Mouse (Mus musculus) adrenal gland, adult 2 months (tissue): Measurements from ENCODE around the gene Cldn19. TPM values are rescaled to one million over a fixed set of nuclear protein-coding genes. Genes with fewer than 3 reads are reported as not detected.

ENCODE experiments used
- DNase-seq: peaks from one replicate; pipeline ENCODE4 v3.0.0; 2021
- polyA plus RNA-seq: library from polyadenylated mRNA; depleted of rRNA; stranded (reverse); fragments of >200 nt; gene quantifications from 2 replicates; pipeline ENCODE4 v1.2.3, GENCODE M21; 2012; rRNA removed
- total RNA-seq, 2 experiments: library from RNA; stranded (reverse); gene quantifications; 2 replicates each; pipeline ENCODE4 v1.2.3; 2021

The Cldn19 gene
- total and polyA plus RNA-seq, 3 experiments: 0.06 to 0.24 TPM; not detected in 1

DNA sequence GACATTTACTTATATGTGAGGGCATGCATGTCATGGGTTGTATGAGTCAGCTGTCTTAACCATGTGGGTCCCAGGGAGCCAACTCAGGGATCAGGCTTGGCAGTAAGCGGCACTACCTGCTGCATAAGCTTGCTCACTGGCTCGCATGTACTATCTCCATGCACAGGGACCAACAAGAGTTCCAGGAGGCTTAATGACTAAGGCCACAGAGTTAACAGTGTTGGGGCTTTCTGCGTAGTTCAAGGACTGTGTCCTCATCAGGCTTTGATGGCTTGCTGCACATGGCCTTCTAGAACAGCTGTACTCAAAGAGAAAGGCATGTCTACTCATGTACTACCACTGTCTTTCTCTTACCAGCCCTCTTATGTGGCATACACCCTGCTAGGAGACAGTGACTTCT is 45.5 kb downstream of the Cldn19 start:
- DNase-seq: peak; percentile 50

DNA sequence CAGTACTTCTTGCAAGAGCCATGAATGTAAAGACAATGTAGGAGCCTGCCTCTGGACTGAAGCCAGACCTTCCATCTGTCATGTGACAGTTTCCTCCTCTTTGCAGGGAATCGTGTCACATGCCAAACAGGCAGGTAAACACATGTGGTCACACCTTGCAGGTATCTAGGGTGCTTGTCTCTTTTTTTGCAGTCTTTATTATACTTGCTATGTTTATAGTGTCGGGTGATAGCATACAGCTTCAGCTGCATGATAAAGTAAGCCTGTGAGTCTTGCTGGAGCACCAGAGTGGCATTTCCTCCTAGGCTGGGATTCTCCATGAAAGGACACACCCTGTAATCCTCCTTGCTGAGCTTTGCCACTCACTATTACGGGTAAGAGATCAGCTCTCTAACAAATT is 46.6 kb downstream of the Cldn19 start:
- DNase-seq: no peak

DNA sequence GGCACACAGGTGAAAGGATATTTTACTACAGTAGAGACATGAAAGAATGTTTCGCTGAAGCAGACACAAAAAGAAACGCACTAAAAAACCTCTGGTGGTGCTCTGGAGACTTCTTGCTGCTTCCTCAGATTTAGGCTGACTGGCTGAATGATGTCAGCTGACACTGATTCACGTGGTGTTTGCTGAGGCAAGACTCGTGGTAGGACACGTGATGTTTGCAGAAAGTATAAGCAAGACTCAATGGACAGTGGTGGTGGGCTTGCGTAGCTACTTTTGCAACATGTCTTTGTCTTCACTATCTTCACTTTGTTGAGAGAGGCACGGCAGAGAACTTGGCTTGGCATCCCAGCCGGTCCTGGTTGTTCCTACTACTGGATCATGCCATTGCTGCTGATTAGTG is 48.1 kb downstream of the Cldn19 start:
- peak; percentile 13 for DNase-seq

DNA sequence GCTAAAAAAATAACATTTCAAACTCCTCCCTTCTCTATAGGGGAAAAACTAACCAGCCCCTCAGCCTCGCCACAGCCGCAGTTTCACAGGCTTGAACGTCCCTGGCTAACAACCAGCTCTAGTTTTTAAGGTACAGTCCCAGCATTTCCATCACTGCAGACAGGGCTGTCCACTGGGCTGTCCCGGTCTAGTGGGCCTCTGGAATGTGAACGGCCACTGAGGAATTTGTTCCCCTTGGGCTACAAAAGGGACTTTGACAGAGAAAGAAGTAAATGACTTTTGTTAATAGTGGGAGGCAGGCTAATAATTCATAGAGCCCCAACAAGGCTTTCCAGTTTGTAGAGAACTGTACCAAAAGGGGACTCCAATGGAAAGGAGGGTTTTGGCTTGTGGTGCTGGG is 50.2 kb downstream of the Cldn19 start:
- no peak for DNase-seq

Other genes with a start within 250 kb of the Cldn19 start
- 10 to 100 TPM; 21.9 to 22.0 TPM for gene Slc2a1, start 146.7 kb upstream of the Cldn19 start, total RNA-seq
- gene Slc2a1, start 146.7 kb upstream of the Cldn19 start, polyA plus RNA-seq: 35.8 and 39.4 TPM in 2 replicates
- gene Zfp691, start 81.2 kb upstream of the Cldn19 start, total RNA-seq: 10 to 100 TPM; 12.0 to 16.1 TPM
- gene Zfp691, start 81.2 kb upstream of the Cldn19 start, polyA plus RNA-seq: 15.7 and 16.5 TPM in 2 replicates
- under 1 TPM; 0.07 to 0.32 TPM for gene Ermap, start 65.4 kb upstream of the Cldn19 start, total RNA-seq
- gene Ermap, start 65.4 kb upstream of the Cldn19 start, polyA plus RNA-seq: 0.10 and 0.25 TPM in 2 replicates
- 10 to 100 TPM; 16.8 to 19.8 TPM for gene Svbp, start 60.1 kb upstream of the Cldn19 start, total RNA-seq
- 21.5 and 27.7 TPM in 2 replicates for gene Svbp, start 60.1 kb upstream of the Cldn19 start, polyA plus RNA-seq
- not detected for gene Tmem269, start 37.2 kb upstream of the Cldn19 start, total RNA-seq
- gene Tmem269, start 37.2 kb upstream of the Cldn19 start, polyA plus RNA-seq: 0.18 and 0.31 TPM in 2 replicates
- gene AU022252, start 22.7 kb upstream of the Cldn19 start, total RNA-seq: 10 to 100 TPM; 22.4 to 26.4 TPM
- gene AU022252, start 22.7 kb upstream of the Cldn19 start, polyA plus RNA-seq: 4.6 and 6.0 TPM in 2 replicates
- 10 to 100 TPM; 23.2 to 27.5 TPM for gene P3h1, start 22.5 kb upstream of the Cldn19 start, total RNA-seq
- 53.2 and 76.6 TPM in 2 replicates for gene P3h1, start 22.5 kb upstream of the Cldn19 start, polyA plus RNA-seq
- 100 to 1,000 TPM; 692 to 835 TPM for gene Ybx1, start 39.2 kb downstream of the Cldn19 start, total RNA-seq
- gene Ybx1, start 39.2 kb downstream of the Cldn19 start, polyA plus RNA-seq: 323 and 336 TPM in 2 replicates
- gene Ppih, start 65.1 kb downstream of the Cldn19 start, total RNA-seq: 10 to 100 TPM; 15.9 to 23.7 TPM
- gene Ppih, start 65.1 kb downstream of the Cldn19 start, polyA plus RNA-seq: 1.8 and 1.9 TPM in 2 replicates
- 10 to 100 TPM in 1 of 2 experiments, 1 to 10 TPM in 1; 7.2 to 23.9 TPM for gene Ccdc30, start 160.1 kb downstream of the Cldn19 start, total RNA-seq
- gene Ccdc30, start 160.1 kb downstream of the Cldn19 start, polyA plus RNA-seq: 2.5 and 3.2 TPM in 2 replicates
- 10 to 100 TPM; 28.9 to 55.6 TPM for gene Ppcs, start 167.0 kb downstream of the Cldn19 start, total RNA-seq
- gene Ppcs, start 167.0 kb downstream of the Cldn19 start, polyA plus RNA-seq: 60.9 and 75.8 TPM in 2 replicates
- 1 to 10 TPM; 3.0 to 3.3 TPM for gene Zmynd12, start 167.4 kb downstream of the Cldn19 start, total RNA-seq
- 5.5 and 7.9 TPM in 2 replicates for gene Zmynd12, start 167.4 kb downstream of the Cldn19 start, polyA plus RNA-seq
- under 1 TPM; 0.09 to 0.21 TPM for gene Rimkla, start 237.2 kb downstream of the Cldn19 start, total RNA-seq
- gene Rimkla, start 237.2 kb downstream of the Cldn19 start, polyA plus RNA-seq: 0.11 and 0.28 TPM in 2 replicates